Mouse (Mus musculus): ENCODE measurements around the gene Tnfsf9. TPM values are rescaled to one million over a fixed set of nuclear protein-coding genes. Genes with fewer than 3 reads are reported as not detected.
"Not testable (repeated sequence)": the region's sequence is repeated elsewhere in the genome, so short reads cannot be mapped to it uniquely, and the experiment has no call there.

The Tnfsf9 gene
- total RNA-seq, 4 experiments from 2014 or later, result 0.39 to 0.84 (median 0.63) TPM

DNA sequence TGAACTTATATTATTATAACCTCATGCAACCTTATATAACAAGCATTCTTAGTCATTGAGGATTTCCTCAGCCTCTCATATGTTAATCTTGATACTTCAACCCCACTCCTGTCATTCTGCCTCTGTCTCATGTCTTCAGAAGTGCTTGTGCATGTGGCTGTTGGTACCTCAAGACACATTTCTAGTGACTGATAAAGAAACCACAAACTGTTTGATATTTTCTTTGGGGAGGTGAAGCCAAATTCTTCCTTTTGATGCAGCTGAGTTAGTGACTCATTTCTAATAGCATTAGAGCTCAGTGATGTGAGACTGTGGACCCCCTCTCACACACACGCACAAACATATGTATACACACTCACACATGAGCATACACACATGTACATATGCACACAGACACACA is 26.7 kb downstream of the Tnfsf9 start:
- no peak for DNase-seq (ENCODE audit: low spot score in 2 of 2)

DNA sequence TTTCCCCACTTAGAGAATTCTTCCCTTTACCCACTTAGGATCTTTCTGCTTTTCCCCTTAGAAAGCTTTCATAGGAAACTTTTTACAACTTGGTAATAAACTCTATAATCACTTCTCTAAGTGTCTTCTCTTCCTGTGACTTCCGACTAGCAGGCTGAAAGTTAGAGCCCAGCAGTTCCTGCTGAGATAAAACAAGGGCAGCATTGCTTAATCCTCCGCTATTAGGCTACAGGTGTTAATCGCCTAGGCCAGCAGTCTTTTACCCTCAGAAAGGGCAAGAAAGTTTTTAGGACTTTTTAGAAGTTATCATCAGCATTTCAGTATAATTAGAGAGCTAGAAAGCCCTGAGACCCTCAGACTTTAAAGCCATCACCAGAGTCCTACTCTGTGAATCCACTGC is 28.9 kb downstream of the Tnfsf9 start:
- not testable (repeated sequence) for DNase-seq (ENCODE audit: low spot score in 2 of 2)

DNA sequence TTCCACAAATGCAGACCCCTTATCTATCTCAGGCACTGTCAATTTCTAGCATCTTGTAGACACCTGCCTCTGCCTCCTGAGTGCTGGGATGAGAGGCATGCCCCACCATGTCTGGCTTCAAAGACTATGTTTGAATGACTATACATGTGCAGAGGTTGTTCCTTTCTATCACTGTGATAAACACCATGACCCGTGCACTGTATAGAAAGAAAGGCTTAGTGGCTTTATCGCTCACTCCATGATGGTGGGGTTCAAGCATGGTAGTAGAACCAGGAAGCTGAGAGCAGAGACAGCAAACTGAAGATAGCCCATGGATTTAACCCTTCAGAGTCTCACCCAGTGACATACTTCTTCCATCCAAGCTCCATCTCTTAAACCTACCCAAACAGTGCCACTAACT is 29.6 kb downstream of the Tnfsf9 start:
- DNase-seq (ENCODE audit: low spot score in 2 of 2), result no peak

DNA sequence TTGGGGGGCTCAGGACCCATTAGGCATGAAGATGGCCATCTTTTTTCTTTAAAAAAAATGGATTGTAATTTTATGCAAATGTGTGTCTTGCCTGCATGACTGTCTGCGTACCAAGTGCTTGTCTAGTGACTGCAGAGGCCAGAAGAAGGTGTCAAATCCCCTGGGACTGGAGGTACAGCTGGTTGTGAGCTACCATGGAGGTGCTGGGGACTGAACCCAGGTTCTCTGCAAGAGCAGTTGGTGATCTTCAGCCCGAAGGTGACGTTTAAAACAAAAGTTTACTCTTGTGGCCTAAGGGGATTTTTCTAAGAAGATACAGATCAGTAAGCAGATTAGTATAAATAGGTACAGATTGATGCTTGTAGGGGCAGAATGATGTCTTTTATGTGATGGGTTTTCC is 30.5 kb downstream of the Tnfsf9 start:
- no peak for DNase-seq (ENCODE audit: low spot score in 2 of 2)

DNA sequence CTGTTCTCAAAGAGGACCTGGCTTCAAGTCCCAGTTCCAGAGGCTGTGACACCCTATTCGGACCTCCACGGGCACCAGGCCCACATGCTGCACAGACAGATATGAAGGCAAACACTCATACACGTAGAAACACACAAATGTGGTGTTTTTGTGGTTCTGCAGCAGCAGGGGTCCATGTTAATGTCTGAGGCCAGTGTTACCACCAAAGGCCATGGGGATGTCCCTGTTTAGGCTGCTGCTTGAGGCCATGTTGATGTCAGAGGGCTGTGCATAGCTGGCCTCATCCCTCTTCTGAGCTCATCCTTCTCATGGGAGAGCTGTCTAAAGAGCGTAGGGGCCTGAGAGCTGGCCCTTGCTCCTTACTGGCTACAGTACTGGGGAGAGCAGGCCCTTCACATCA is 33.6 kb downstream of the Tnfsf9 start:
- DNase-seq (ENCODE audit: low spot score in 2 of 2), result no peak

DNA sequence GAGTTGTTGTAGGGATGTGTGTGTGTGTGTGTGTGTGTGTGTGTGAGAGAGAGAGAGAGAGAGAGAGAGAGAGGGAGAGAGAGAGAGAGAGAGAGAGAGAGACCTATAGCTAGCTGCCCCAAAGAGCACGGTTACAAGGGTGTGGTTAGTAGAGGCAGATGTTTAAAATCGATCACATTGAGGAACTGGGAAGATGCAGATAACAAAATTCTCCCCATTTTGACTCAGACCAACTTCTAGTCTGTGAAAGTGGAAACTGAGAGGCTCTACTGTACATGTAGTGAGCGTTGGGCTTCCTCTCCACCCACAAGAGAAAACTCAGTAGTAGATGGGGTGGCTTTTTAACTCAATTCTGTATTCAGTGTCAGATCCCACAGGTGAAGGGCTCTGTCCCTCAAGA is 34.6 kb downstream of the Tnfsf9 start:
- DNase-seq (ENCODE audit: low spot score in 2 of 2), result no peak

DNA sequence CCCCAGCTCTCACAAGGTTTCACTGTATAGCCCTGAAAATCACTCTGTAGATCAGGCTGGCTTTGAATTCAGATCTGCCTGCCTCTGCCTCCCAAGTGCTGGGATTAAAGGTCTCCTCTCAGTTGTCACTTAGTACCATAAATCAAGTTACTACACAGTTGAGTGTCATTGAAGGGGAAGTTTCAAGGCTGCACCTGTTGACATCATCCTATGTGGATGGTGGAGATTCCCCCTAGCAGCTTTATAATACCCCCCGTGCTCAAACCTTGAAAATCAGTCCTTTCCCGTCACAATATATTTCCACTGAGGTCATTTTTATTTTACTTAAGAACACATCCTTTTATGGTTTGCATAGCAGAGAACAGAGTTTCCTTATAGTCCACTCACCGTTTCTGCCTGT is 38.6 kb downstream of the Tnfsf9 start:
- no peak for DNase-seq (ENCODE audit: low spot score in 2 of 2)

DNA sequence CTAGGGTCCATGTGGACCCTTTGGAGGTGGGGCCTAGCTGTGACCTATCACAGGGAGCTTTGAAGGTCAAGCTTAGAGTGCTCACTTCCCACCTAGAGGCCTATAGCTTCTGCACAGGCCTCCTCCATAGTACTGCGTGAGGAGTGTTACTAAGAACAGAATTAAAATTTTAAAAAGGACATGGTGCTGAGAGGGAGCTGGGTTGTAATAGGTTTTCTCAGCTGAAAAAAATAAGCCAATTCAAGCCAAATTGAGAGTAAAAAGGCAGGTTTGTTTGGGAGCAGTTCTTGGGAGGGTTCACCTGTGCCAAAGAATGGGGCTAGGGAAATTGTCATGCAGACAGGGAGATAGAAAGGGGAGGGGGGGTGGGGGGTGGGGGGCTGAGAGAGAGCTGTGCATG is 40.0 kb downstream of the Tnfsf9 start:
- DNase-seq (ENCODE audit: low spot score in 2 of 2), result no peak

DNA sequence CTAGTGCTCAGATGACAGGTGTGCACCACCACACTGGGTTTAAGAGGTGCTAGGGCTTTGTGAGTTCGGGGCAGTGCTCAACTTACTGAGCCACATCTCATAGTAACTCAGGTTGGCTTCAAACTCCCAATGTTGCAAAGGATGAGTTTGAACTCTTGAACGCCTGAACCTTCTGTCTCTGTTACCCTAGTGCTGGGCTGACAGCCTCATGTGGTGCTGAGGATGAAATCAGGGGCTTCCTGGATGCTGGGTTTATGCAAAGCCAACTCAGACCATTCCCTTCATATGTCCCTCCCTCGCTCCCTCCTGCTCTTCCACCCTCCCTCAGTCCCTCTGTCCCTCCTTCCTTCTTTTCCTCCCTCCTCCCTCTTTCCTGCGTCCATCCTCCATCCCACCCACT is 43.2 kb downstream of the Tnfsf9 start:
- no peak for DNase-seq (ENCODE audit: low spot score in 2 of 2)

DNA sequence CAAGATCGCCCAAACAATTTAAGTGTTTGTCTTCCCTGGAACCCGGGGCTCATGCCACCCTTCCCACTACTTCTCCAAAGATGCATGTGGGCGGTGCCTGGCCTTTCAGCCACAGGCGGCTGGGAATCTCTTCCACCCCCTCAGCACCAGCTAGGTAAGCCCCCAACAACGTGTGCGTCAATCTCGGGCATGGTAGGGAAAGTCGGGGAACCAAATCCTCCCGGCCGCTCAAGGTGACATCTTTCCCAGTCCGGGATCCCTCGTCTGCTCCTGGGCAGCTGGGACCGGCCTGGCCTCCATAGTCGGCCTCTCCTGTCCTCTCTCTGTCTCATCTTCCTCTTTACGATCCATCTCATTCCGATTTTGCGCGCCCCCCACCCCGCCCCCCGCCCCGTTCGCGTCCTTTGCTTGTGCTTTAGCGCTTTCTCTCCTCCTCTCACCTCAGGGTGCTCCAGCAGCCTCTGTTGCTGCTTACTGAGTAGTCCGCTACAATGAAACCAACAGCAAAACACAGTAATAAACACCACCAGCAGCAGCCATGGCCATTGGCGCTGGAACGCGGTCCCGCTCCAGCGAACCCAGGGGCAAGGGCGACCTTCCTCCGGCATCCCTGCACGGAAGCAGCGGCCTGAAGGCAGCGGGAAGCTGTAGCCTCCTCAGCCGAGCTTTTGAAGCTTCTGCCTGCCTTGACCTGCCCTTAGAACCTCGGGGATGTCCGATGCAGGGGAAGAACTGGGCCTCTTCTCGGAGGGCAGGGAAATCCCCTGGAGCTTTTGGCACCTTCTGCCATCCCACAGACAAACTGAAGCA is 44.1 kb downstream of the Tnfsf9 start, which contains the start of gene Cd70:
Gene Cd70, minus strand, starts transcription at position 784 of the 810 bp plus-strand sequence.
- DNase-seq (ENCODE audit: low spot score in 2 of 2), result no peak

DNA sequence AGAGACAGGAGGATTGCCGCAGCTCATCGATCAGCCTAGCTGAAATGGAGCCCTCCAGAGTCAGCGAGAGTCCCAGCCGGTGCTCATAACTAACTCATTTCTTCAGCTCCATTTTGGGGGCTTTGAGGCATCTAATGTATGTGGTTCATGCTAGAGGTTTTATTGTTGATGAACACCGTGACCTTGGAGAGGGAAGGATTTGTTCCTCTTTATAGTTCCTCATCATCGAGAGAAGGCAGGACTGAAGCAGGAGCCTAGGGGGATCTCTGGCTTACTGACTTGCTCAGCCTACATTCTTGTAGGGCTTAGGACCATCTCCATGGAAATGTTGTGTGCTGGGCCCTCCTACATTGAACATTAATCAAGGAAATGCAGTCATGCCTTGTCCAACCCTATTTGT is 47.9 kb downstream of the Tnfsf9 start:
- DNase-seq (ENCODE audit: low spot score in 2 of 2), result no peak

DNA sequence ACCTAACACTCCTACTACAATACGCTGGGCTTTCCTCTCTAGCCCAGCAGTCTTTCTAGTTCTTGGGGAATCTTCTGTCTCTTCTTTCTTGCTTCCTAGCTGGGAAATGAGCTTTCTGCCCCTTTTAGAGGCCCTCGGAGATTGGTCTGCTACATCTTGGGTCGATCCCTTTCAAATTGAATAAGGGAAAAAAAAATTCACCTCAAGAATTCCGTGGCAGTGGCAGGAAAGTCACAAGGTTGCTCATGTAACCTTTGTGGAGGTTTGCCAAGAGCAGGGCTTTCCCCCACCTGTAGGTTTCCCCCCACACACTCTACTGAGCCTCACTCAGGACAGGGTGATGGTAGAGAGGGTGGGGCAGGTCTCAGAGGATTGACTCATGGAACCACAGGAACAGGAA is 48.7 kb downstream of the Tnfsf9 start:
- DNase-seq (ENCODE audit: low spot score in 2 of 2), result no peak

Other genes with a start within 250 kb of the Tnfsf9 start
- gene Acsbg2, start 230.9 kb upstream of the Tnfsf9 start, total RNA-seq (2022), result not detected
- gene 1700061G19Rik, start 229.8 kb upstream of the Tnfsf9 start, total RNA-seq (2022), result under 1 TPM; 0.13 to 0.22 (median 0.17) TPM
- 10 to 100 TPM; 67.0 to 82.3 (median 70.8) TPM for gene Mllt1, start 169.9 kb upstream of the Tnfsf9 start, total RNA-seq (2022)
- not detected for gene Acer1, start 123.2 kb upstream of the Tnfsf9 start, total RNA-seq (2022)
- 10 to 100 TPM; 60.6 to 69.6 (median 65.4) TPM for gene Clpp, start 115.0 kb upstream of the Tnfsf9 start, total RNA-seq (2022)
- gene Alkbh7, start 108.0 kb upstream of the Tnfsf9 start, total RNA-seq (2022), result 10 to 100 TPM; 24.4 to 27.2 (median 26.1) TPM
- not detected for gene Pspn, start 105.3 kb upstream of the Tnfsf9 start, total RNA-seq (2022)
- 10 to 100 TPM; 65.0 to 65.5 (median 65.2) TPM for gene Gtf2f1, start 94.0 kb upstream of the Tnfsf9 start, total RNA-seq (2022)
- under 1 TPM in 3 of 4 experiments, not detected in 1; 0.48 to 0.65 (median 0.53) TPM for gene Gm17949, start 93.9 kb upstream of the Tnfsf9 start, total RNA-seq (2022)
- gene Khsrp, start 73.8 kb upstream of the Tnfsf9 start, total RNA-seq (2022), result 100 to 1,000 TPM; 101 to 104 (median 102) TPM
- gene Slc25a41, start 63.7 kb upstream of the Tnfsf9 start, total RNA-seq (2022), result under 1 TPM in 1 of 4 experiments, not detected in 3; 0.30 TPM
- gene Crb3, start 46.2 kb upstream of the Tnfsf9 start, total RNA-seq (2022), result 1 to 10 TPM in 3 of 4 experiments, under 1 TPM in 1; 0.51 to 2.6 (median 1.7) TPM
- gene Slc25a23, start 45.5 kb upstream of the Tnfsf9 start, total RNA-seq (2022), result 100 to 1,000 TPM; 313 to 347 (median 323) TPM
- gene Dennd1c, start 26.8 kb upstream of the Tnfsf9 start, total RNA-seq (2022), result 1 to 10 TPM; 1.1 to 3.9 (median 2.5) TPM
- 100 to 1,000 TPM; 607 to 698 (median 653) TPM for gene Tubb4a, start 17.5 kb upstream of the Tnfsf9 start, total RNA-seq (2022)
- gene Cd70, start 44.5 kb downstream of the Tnfsf9 start, total RNA-seq (2022), result under 1 TPM in 1 of 4 experiments, not detected in 3; 0.55 TPM
- gene Tnfsf14, start 88.9 kb downstream of the Tnfsf9 start, total RNA-seq (2022), result not detected
- 1 to 10 TPM in 3 of 4 experiments, under 1 TPM in 1; 0.94 to 3.9 (median 1.3) TPM for gene C3, start 122.8 kb downstream of the Tnfsf9 start, total RNA-seq (2022)
- 10 to 100 TPM; 26.5 to 27.8 (median 27.5) TPM for gene Gpr108, start 143.1 kb downstream of the Tnfsf9 start, total RNA-seq (2022)
- gene Trip10, start 144.1 kb downstream of the Tnfsf9 start, total RNA-seq (2022), result 1 to 10 TPM; 6.9 to 9.1 (median 8.1) TPM
- gene Vav1, start 173.8 kb downstream of the Tnfsf9 start, total RNA-seq (2022), result 1 to 10 TPM; 2.9 to 9.2 (median 5.0) TPM

Measured in left cerebral cortex, adult 8-10 months (tissue).